Mouse (Mus musculus) bone marrow, adult 2 months (tissue): ENCODE data around the gene Sh3rf3. TPM values are rescaled to one million over a fixed set of nuclear protein-coding genes. Genes with fewer than 3 reads are reported as not detected.

Source experiments
- H3K27ac ChIP-seq: fragments of 200-500 bp; 2 replicates; pipeline ENCODE4 v1.5.1; 2012; ENCODE audit warnings: low read depth, mild to moderate bottlenecking, control low read depth, inconsistent platforms, low read length; ENCODE audit not compliant: control insufficient read depth, poor library complexity, insufficient read depth
- H3K4me1 ChIP-seq: fragments of 200-500 bp; 2 replicates; pipeline ENCODE4 v1.6.1; 2011; ENCODE audit warnings: low read length; ENCODE audit not compliant: control insufficient read depth, insufficient read depth
- H3K4me3 ChIP-seq: fragments of 200-500 bp; replicated peaks from 2 replicates; pipeline ENCODE3; 2011; ENCODE audit warnings: mild to moderate bottlenecking, low read depth, low read length, control low read depth; ENCODE audit not compliant: control insufficient read depth
- CTCF ChIP-seq: fragments of 200-500 bp; IDR thresholded peaks from 2 replicates; pipeline ENCODE4 v1.5.1; 2011; ENCODE audit warnings: low read length, control low read depth; ENCODE audit not compliant: control insufficient read depth, insufficient read depth
- POLR2A ChIP-seq: fragments of 200-500 bp; IDR thresholded peaks from 2 replicates; pipeline ENCODE4 v1.6.1; 2011; ENCODE audit warnings: low read depth, mild to moderate bottlenecking, control low read depth, low read length, borderline replicate concordance; ENCODE audit not compliant: control insufficient read depth
- WGBS: fragments of 180-500 bp; shearing (Covaris S2); methylation state at CpG from one replicate; pipeline ENCODE4 v1.1.7; 2018; 5-methylcytosine and 5-hydroxymethylcytosine counted together
- polyA plus RNA-seq: library from polyadenylated mRNA; stranded (reverse); fragments of >200 nt; gene quantifications from 2 replicates; pipeline ENCODE4 v1.2.4, GENCODE M21; 2011; ENCODE audit warnings: low replicate concordance; ENCODE audit not compliant: missing spikeins, insufficient read depth, insufficient read length

Sh3rf3 gene
- polyA plus RNA-seq, 1 experiment = 0.27 TPM

DNA sequence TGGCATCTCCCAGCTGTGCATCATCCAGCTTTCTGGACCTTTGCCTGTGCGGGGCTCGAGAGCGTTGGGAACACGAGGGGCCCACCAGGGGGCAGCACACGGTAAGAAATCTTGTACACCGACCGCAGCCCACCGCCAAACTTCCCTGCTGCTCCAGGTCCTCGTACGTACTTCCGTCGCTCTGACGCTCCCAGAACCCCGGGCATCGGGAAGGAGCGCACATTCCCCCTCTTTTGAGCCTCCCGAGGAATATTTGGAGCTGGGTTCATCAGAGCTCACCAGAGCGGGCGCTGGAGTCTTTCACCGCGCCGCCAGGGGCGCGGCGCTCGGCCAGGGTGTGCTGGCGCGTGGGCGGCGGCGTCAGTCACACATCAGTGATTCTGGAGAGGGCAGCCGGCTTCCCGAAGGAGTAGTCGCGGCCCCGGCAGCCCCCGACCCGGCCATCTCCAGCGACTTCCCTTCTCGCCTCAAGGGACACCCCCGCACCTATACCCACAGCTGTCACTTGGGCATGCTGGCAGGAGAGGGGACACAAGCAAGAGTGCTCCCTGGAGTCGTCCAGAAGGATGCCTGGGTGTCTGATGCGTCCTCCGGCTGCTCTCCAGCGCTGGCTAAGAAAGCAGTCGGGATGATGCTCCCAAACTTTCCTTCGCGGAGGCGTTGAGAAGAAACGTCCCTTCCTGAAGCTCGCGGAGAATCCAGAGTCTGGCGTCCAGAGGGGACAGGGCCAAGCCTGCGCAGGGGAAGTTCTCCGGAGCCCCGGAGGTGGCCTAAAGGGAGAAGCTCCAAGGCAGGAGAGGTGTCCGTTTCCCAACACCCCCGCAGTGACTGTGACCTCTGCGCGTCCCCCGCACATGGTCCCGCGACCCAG, 714 bp upstream of the Sh3rf3 start:
- H3K4me1 ChIP-seq = no peaks in the 10 kb centered on the region; the same call in 1 of the 2 replicates
- H3K4me3 ChIP-seq = no peak overlapping the region
- TF ChIP-seq CTCF (peak; percentile 45; the same call in 1 of the 2 replicates), POLR2A (no peak)
- H3K27ac ChIP-seq = no peak overlapping the region
- WGBS = under 1% methylated on average over 63 of the region's 63 CpGs

DNA sequence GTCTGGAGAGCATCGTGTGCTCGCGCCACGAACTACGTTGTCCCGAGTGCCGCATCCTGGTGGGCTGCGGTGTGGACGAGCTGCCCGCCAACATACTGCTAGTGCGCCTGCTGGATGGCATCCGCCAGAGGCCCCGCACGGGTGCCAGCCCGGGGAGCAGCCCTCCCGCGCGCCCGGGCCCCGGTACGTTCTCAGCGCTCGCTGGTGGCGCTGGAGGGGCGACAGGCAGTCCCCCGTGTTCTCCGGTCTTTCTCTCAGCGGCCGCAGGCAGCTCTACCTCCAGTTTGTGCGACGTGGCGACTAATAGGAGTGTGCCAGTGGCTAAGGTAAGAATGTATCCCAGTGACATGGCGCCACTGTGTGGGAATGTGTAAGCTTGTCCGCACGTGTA, 637 bp downstream of the Sh3rf3 start:
- no peak for TF ChIP-seq CTCF
- TF ChIP-seq POLR2A = no peak
- Histone ChIP-seq H3K27ac (no peak overlapping the region), H3K4me3 (no peak overlapping the region), H3K4me1 (no peaks in the 10 kb centered on the region; the same call in 1 of the 2 replicates)
- 4% methylated on average over 35 of the region's 35 CpGs for WGBS

DNA sequence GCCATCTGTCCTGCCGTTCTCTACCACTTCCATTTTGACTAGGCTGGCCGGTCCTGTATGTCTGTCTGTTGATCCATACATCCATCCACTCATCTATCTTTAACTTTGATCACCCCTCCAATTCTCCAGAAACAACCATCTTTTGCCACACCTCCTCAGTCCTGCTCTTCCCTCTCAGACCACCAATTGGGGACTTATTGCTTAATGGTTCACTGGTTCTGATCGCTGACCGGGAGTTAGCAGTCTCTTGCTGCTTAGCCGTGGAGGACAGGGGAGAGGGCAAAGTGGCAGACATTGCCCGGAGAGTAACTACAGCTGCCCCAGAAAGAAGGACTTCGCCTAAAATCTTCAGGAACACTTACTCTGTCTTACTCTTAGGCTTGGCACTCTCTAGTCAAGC, 1.3 kb downstream of the Sh3rf3 start:
- WGBS = 64% methylated on average over 7 of the region's 7 CpGs
- Histone ChIP-seq H3K4me3 (no peak overlapping the region), H3K27ac (no peak overlapping the region), H3K4me1 (no peaks in the 10 kb centered on the region; the same call in 1 of the 2 replicates)
- TF ChIP-seq CTCF = no peak
- TF ChIP-seq POLR2A = no peak

DNA sequence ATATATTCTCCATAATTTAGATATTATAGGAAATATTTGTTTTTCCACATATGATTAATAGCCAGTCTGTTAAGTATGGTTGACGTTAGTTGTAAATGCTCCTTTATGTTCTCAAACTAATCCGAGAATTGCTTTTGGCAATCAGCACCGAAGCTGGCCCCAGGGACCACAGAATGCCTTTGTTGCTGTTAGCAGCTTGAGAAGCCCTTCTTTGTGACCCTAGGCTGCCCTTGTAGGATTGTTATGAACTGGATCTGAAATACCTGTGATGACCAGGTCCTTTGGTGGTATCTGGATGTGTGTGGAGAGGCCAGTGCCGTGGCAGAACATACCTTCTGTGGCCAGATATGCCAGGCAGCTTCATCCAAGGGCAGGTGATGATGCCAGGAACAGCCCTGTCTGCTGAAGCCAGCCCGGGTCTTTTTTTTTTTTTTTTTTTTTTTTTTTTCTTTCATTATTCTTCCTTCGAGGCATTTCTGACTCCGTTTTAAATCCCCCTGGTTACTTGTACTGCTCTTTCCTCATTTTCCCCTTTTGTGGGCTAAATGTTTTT, 10.9 kb downstream of the Sh3rf3 start:
- WGBS = 77% methylated on average over 7 of the region's 7 CpGs
- H3K27ac ChIP-seq = no peak overlapping the region
- H3K4me1 ChIP-seq = no peaks in the 10 kb centered on the region
- H3K4me3 ChIP-seq = no peak overlapping the region
- TF ChIP-seq POLR2A (no peak), CTCF (no peak)

DNA sequence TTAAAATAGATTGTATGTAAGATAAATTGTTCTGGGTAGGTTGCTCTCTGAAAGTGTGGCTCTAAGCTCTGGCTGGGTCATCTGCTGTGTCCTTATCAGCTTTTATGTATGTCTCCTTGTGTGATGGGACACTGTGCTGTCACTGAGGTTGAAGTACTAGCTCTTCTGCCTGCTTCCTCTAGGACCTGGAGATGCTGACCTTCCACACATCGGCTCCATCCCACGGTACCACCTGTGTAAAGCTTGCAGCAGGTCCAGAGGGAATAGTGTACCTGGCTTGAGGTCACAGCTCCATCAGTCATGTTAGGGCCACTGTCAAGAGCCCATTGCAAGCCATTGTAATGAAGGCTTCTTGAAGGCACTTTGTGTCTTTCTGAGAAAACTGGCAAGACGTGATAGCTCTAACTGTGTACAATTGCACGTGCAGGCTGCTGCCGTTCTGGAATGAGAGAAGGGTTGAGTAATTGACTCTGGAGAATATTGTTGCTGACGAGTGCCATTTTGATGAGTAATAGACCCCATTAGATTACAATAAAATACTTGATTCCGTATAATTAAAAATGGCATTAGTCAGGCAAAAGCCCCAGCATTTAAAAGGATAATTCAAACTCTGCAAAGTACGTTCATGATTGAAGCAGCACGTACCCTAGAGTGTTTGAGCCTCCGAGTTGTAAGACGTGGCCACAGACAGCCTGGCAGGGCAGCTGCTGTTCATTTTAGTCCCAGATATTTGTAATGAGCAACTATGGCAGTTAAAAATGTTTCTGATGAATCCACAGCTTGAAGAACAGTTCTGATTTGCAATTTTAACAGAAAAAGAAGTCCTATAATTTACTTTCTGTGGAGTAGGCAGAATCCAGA, 16.3 kb downstream of the Sh3rf3 start:
- no peak overlapping the region for H3K27ac ChIP-seq
- no peak overlapping the region for H3K4me3 ChIP-seq
- WGBS = 82% methylated on average over 11 of the region's 11 CpGs
- no peaks in the 10 kb centered on the region for H3K4me1 ChIP-seq
- no peak for TF ChIP-seq POLR2A
- TF ChIP-seq CTCF = no peak

DNA sequence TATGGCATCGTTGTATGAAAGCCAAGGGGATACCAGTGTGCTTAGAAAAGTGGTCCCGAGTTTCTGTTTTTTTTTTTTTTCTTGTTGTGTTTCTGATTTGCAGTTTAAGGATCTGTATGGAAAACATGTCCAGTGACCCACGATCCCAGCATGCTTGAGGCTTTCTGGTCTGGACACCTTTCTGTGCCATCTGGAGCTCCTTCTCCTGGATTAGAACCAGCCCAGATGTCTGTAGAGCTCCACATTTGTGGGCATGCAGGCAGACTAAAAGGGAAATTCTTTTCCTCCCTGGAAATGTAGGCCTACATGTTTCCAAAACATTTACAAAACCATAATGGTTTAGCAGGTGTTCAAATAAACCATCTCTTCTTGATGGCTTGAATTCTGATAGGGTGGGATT, 20.0 kb downstream of the Sh3rf3 start:
- Histone ChIP-seq H3K4me1 (no peaks in the 10 kb centered on the region), H3K4me3 (no peak overlapping the region), H3K27ac (no peak overlapping the region)
- no peak for TF ChIP-seq CTCF
- TF ChIP-seq POLR2A = no peak
- WGBS = 67% methylated on average over 3 of the region's 3 CpGs

DNA sequence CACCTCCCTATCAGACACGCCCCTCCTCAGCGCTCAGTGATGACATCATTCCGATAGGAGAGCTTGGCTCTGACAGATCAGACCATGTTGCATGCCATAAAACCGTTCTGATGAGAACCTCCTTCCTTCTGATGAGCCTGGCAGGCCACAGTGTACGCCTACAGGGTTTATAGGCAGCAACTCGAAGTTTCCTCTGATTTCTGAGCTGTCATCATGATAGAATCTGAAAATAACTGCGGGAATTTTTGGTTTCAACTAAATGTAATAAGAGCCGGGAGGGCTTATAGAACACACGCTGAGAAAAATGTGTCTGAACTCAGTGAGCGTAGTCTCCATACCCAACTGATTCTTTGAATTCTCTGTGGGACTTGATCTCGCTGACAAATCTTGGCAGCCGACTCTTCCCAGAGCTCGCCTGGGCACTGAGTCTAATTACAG, 20.6 kb downstream of the Sh3rf3 start:
- Histone ChIP-seq H3K4me1 (no peaks in the 10 kb centered on the region), H3K4me3 (no peak overlapping the region), H3K27ac (no peak overlapping the region)
- TF ChIP-seq CTCF (no peak), POLR2A (no peak)
- WGBS = 81% methylated on average over 13 of the region's 13 CpGs

DNA sequence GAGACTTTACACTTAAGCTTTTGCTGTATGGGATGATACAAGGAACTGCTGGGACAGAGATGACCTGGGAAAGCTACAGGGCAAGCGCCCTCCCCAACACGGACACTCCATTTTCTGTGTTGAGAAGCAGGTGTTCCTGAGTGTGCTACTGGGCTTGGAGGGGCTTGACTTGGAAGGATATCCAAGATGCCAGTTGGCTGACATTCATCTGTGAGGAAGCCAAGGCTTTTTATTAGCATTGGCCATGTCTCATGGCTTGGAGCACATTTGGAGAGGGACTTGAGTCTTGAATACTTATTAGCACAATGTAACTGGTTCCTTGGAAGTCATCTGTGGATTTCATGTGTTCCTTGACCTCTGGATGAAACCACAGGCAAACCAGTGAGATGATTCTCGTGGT, 23.2 kb downstream of the Sh3rf3 start:
- TF ChIP-seq POLR2A (no peak), CTCF (no peak)
- no peaks in the 10 kb centered on the region for H3K4me1 ChIP-seq
- WGBS = 72% methylated on average over 3 of the region's 3 CpGs
- H3K27ac ChIP-seq = no peak overlapping the region
- H3K4me3 ChIP-seq = no peak overlapping the region
